Mouse (Mus musculus) heart, embryonic 14.5 days (tissue): Measurements from ENCODE around the gene Gm10272. TPM values are rescaled to one million over a fixed set of nuclear protein-coding genes. Genes with fewer than 3 reads are reported as not detected.

Experiments used
- ATAC-seq: fragments of 200-750 bp; cut with Nextera tagmentation; 2 replicates; pipeline ENCODE4 v1.8.0; 2017; ENCODE audit warnings: low read depth, moderate TSS enrichment; ENCODE audit not compliant: insufficient number of reproducible peaks, insufficient read depth, low FRiP score
- H3K27ac ChIP-seq, 2 experiments: fragments of 200-500 bp in 1 of 2; fragments of 300-500 bp in 1 of 2; sonication (generic) in 1 of 2; replicated peaks in 1 of 2; 2 replicates each; pipeline ENCODE4 v1.5.1; 2012 to 2014; ENCODE audit warnings: low read depth in 2 of 2, low read length in 2 of 2, control low read depth in 1 of 2, mild to moderate bottlenecking in 1 of 2, mixed read lengths in 1 of 2; ENCODE audit not compliant: control insufficient read depth in 1 of 2, insufficient read depth in 1 of 2
- H3K27me3 ChIP-seq: fragments of 300-500 bp; sonication (generic); 2 replicates; pipeline ENCODE4 v1.6.1; 2014; ENCODE audit warnings: mild to moderate bottlenecking, low read length, control low read depth; ENCODE audit not compliant: control insufficient read depth, insufficient read depth
- H3K36me3 ChIP-seq: fragments of 300-500 bp; sonication (generic); 2 replicates; pipeline ENCODE4 v1.6.1; 2014; ENCODE audit warnings: mild to moderate bottlenecking, control low read depth, low read length, mixed read lengths; ENCODE audit not compliant: control insufficient read depth, insufficient read depth
- H3K4me1 ChIP-seq, 2 experiments: fragments of 200-500 bp in 1 of 2; fragments of 300-500 bp in 1 of 2; sonication (generic) in 1 of 2; 2 replicates each; pipeline ENCODE4 v1.6.1; 2012 to 2014; ENCODE audit warnings: low read length in 2 of 2, control low read depth in 1 of 2, mixed read lengths in 1 of 2; ENCODE audit not compliant: control insufficient read depth in 2 of 2, insufficient read depth in 2 of 2
- H3K4me2 ChIP-seq: fragments of 300-500 bp; sonication (generic); 2 replicates; pipeline ENCODE4 v1.6.1; 2014; ENCODE audit warnings: mild to moderate bottlenecking, low read length
- H3K4me3 ChIP-seq, 2 experiments: fragments of 200-500 bp in 1 of 2; fragments of 300-500 bp in 1 of 2; sonication (generic) in 1 of 2; 2 replicates each; pipeline ENCODE4 v1.5.1; 2012 to 2014; ENCODE audit warnings: low read length in 2 of 2, mild to moderate bottlenecking in 2 of 2, control low read depth in 1 of 2, low read depth in 1 of 2, moderate library complexity in 1 of 2; ENCODE audit not compliant: control insufficient read depth in 1 of 2, insufficient read depth in 1 of 2
- H3K9ac ChIP-seq: fragments of 300-500 bp; sonication (generic); 2 replicates; pipeline ENCODE4 v1.6.1; 2014; ENCODE audit warnings: mild to moderate bottlenecking, low read length
- H3K9me3 ChIP-seq: fragments of 300-500 bp; sonication (generic); 2 replicates; pipeline ENCODE4 v1.6.1; 2016; ENCODE audit warnings: low read length, control low read depth; ENCODE audit not compliant: control insufficient read depth
- polyA plus RNA-seq: library from polyadenylated mRNA; unstranded; fragments of >200 nt; fragmentation: Nextera tagmentation; extraction: Ambion mirVana; gene quantifications from 2 replicates; pipeline ENCODE4 v1.2.1, GENCODE M21; 2014

Gene Gm10272
- polyA plus RNA-seq, 1 experiment from 2014 or later: not detected

DNA sequence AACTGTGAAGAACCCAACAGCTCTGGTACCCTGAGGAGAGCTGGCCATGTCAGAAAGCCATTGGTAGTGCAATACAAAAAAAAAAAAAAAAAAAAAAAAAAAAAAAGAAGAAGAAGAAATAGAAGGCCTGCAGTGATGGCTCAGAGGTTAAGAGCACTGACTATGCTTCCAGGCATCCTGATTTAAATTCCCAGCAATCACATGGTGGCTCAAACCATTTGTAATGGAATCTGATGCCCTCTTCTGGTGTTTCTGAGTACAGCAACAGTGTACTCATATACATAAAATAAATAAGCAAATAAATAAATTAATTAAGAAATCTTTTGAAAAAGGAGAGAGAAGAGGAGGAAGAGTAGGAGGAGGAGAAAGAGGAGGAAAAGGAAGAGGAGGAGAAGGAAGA lies 47.0 kb downstream of the Gm10272 start:
- Histone ChIP-seq H3K36me3 (no peaks in the 10 kb centered on the region), H3K27me3 (no peaks in the 10 kb centered on the region), H3K9ac (no peak overlapping the region), H3K4me2 (no peak overlapping the region), H3K4me3 (no peak overlapping the region), H3K27ac (no peak overlapping the region), H3K9me3 (no peaks in the 10 kb centered on the region), H3K4me1 (no peaks in the 10 kb centered on the region)
- ATAC-seq: no peak

Other genes starting within 250 kb of the Gm10272 start
- 23.0 TPM in 2 replicates for gene Fam207a, start 190.8 kb upstream of the Gm10272 start, polyA plus RNA-seq
- gene Itgb2, start 176.4 kb upstream of the Gm10272 start, polyA plus RNA-seq: 1.5 and 2.4 TPM in 2 replicates
- 128 and 133 TPM in 2 replicates for gene Pttg1ip, start 124.9 kb upstream of the Gm10272 start, polyA plus RNA-seq
- gene Sumo3, start 100.5 kb upstream of the Gm10272 start, polyA plus RNA-seq: 144 and 156 TPM in 2 replicates
- gene Gm49325, start 100.4 kb upstream of the Gm10272 start, polyA plus RNA-seq: 2.9 TPM in 1 of 2 replicates, not detected in the other
- 50.4 and 53.0 TPM in 2 replicates for gene Ube2g2, start 84.4 kb upstream of the Gm10272 start, polyA plus RNA-seq
- gene Tspear, start 20.1 kb upstream of the Gm10272 start, polyA plus RNA-seq: 0.09 TPM in 1 of 2 replicates, not detected in the other
- not detected in 2 replicates for gene Gm19402, start 15.9 kb upstream of the Gm10272 start, polyA plus RNA-seq
- not detected in 2 replicates for gene Gm9508, start 9.4 kb upstream of the Gm10272 start, polyA plus RNA-seq
- not detected in 2 replicates for gene Gm10024, start 4.8 kb downstream of the Gm10272 start, polyA plus RNA-seq
- not detected in 2 replicates for gene Gm10142, start 9.2 kb downstream of the Gm10272 start, polyA plus RNA-seq
- gene Krtap12-1, start 14.0 kb downstream of the Gm10272 start, polyA plus RNA-seq: not detected in 2 replicates
- not detected in 2 replicates for gene Gm10100, start 19.9 kb downstream of the Gm10272 start, polyA plus RNA-seq
- not detected in 2 replicates for gene Gm18596, start 36.0 kb downstream of the Gm10272 start, polyA plus RNA-seq
- not detected in 2 replicates for gene Gm9736, start 44.7 kb downstream of the Gm10272 start, polyA plus RNA-seq
- not detected in 2 replicates for gene Gm3233, start 53.1 kb downstream of the Gm10272 start, polyA plus RNA-seq
- not detected in 2 replicates for gene Gm3238, start 64.7 kb downstream of the Gm10272 start, polyA plus RNA-seq
- gene Gm7138, start 70.3 kb downstream of the Gm10272 start, polyA plus RNA-seq: not detected in 2 replicates
- not detected in 2 replicates for gene Gm3250, start 75.9 kb downstream of the Gm10272 start, polyA plus RNA-seq
- gene Gm7137, start 81.6 kb downstream of the Gm10272 start, polyA plus RNA-seq: not detected in 2 replicates
- not detected in 2 replicates for gene Gm9639, start 88.5 kb downstream of the Gm10272 start, polyA plus RNA-seq
- gene Gm19668, start 92.5 kb downstream of the Gm10272 start, polyA plus RNA-seq: not detected in 2 replicates
- gene Gm9507, start 105.2 kb downstream of the Gm10272 start, polyA plus RNA-seq: not detected in 2 replicates
- not detected in 2 replicates for gene Gm2696, start 108.1 kb downstream of the Gm10272 start, polyA plus RNA-seq
- gene Krtap10-4, start 120.5 kb downstream of the Gm10272 start, polyA plus RNA-seq: not detected in 2 replicates
- not detected in 2 replicates for gene Krtap10-10, start 129.3 kb downstream of the Gm10272 start, polyA plus RNA-seq
- not detected in 2 replicates for gene Gm36176, start 140.2 kb downstream of the Gm10272 start, polyA plus RNA-seq
- gene Gm10318, start 146.2 kb downstream of the Gm10272 start, polyA plus RNA-seq: not detected in 2 replicates
- gene Gm3285, start 155.3 kb downstream of the Gm10272 start, polyA plus RNA-seq: not detected in 2 replicates
- gene Lrrc3, start 195.9 kb downstream of the Gm10272 start, polyA plus RNA-seq: 1.2 and 1.3 TPM in 2 replicates